Mouse (Mus musculus): ENCODE data around the gene Rragc.

Gene Rragc

GRCm38 (mm10) chr4:123916748-123917547 lies at the start of gene Rragc:
Gene Rragc, plus strand, starts transcription at chr4:123917446.
- peaks cover 7% of the 10 kb centered on the region for H3K36me3 ChIP-seq (ENCODE audit: control insufficient read depth, insufficient read depth, low read length, poor library complexity, severe bottlenecking)
- peak; percentile 99 for DNase-seq (ENCODE audit: low read depth, low spot score)
- no peaks in the 10 kb centered on the region for H3K27me3 ChIP-seq (ENCODE audit: control insufficient read depth, insufficient read depth, low read length, poor library complexity, severe bottlenecking)

- no peaks in the 10 kb centered on the region for H3K27me3 ChIP-seq (ENCODE audit: control insufficient read depth, insufficient read depth, low read length, poor library complexity, severe bottlenecking)
- no peaks in the 10 kb centered on the region for H3K36me3 ChIP-seq (ENCODE audit: control insufficient read depth, insufficient read depth, low read length, poor library complexity, severe bottlenecking)
- DNase-seq (ENCODE audit: low read depth, low spot score), result no peak
These were observed 23.5 kb upstream of the Rragc start for GRCm38 (mm10) chr4:123893726-123894125.

GRCm38 (mm10) chr4:123894295-123894694 lies 23.0 kb upstream of the Rragc start:
- no peak for DNase-seq (ENCODE audit: low read depth, low spot score)
- no peaks in the 10 kb centered on the region for H3K36me3 ChIP-seq (ENCODE audit: control insufficient read depth, insufficient read depth, low read length, poor library complexity, severe bottlenecking)
- no peaks in the 10 kb centered on the region for H3K27me3 ChIP-seq (ENCODE audit: control insufficient read depth, insufficient read depth, low read length, poor library complexity, severe bottlenecking)

GRCm38 (mm10) chr4:123898696-123899095 lies 18.6 kb upstream of the Rragc start:
- Histone ChIP-seq H3K36me3 (ENCODE audit: control insufficient read depth, insufficient read depth, low read length, poor library complexity, severe bottlenecking) (no peaks in the 10 kb centered on the region), H3K27me3 (ENCODE audit: control insufficient read depth, insufficient read depth, low read length, poor library complexity, severe bottlenecking) (no peaks in the 10 kb centered on the region)
- DNase-seq (ENCODE audit: low read depth, low spot score), result peak; percentile 76

GRCm38 (mm10) chr4:123903432-123903831 lies 13.8 kb upstream of the Rragc start:
- no peaks in the 10 kb centered on the region for H3K27me3 ChIP-seq (ENCODE audit: control insufficient read depth, insufficient read depth, low read length, poor library complexity, severe bottlenecking)
- DNase-seq (ENCODE audit: low read depth, low spot score), result no peak
- no peaks in the 10 kb centered on the region for H3K36me3 ChIP-seq (ENCODE audit: control insufficient read depth, insufficient read depth, low read length, poor library complexity, severe bottlenecking)

- no peaks in the 10 kb centered on the region for H3K27me3 ChIP-seq (ENCODE audit: control insufficient read depth, insufficient read depth, low read length, poor library complexity, severe bottlenecking)
- 0 out of 2 replicates have a peak, but pooled peaks cover 1% of the 10 kb centered on the region for H3K36me3 ChIP-seq (ENCODE audit: control insufficient read depth, insufficient read depth, low read length, poor library complexity, severe bottlenecking)
- peak; percentile 99 for DNase-seq (ENCODE audit: low read depth, low spot score)
These were observed 12.7 kb upstream of the Rragc start, which contains the start of gene Mycbp for GRCm38 (mm10) chr4:123904333-123905125. Gene Mycbp, plus strand, starts transcription at chr4:123904832.

- Histone ChIP-seq H3K36me3 (ENCODE audit: control insufficient read depth, insufficient read depth, low read length, poor library complexity, severe bottlenecking) (0 out of 2 replicates have a peak, but pooled peaks cover 1% of the 10 kb centered on the region), H3K27me3 (ENCODE audit: control insufficient read depth, insufficient read depth, low read length, poor library complexity, severe bottlenecking) (no peaks in the 10 kb centered on the region)
- DNase-seq (ENCODE audit: low read depth, low spot score), result no peak
These were observed 12.0 kb upstream of the Rragc start for GRCm38 (mm10) chr4:123905126-123905668.

- Histone ChIP-seq H3K27me3 (ENCODE audit: control insufficient read depth, insufficient read depth, low read length, poor library complexity, severe bottlenecking) (no peaks in the 10 kb centered on the region), H3K36me3 (ENCODE audit: control insufficient read depth, insufficient read depth, low read length, poor library complexity, severe bottlenecking) (peaks cover 3% of the 10 kb centered on the region; the same call in 1 of the 2 replicates)
- no peak for DNase-seq (ENCODE audit: low read depth, low spot score)
These were observed 5.7 kb upstream of the Rragc start for GRCm38 (mm10) chr4:123911503-123911902.

GRCm38 (mm10) chr4:123912431-123912830 lies 4.8 kb upstream of the Rragc start:
- DNase-seq (ENCODE audit: low read depth, low spot score), result no peak
- Histone ChIP-seq H3K27me3 (ENCODE audit: control insufficient read depth, insufficient read depth, low read length, poor library complexity, severe bottlenecking) (no peaks in the 10 kb centered on the region), H3K36me3 (ENCODE audit: control insufficient read depth, insufficient read depth, low read length, poor library complexity, severe bottlenecking) (peaks cover 3% of the 10 kb centered on the region; the same call in 1 of the 2 replicates)

GRCm38 (mm10) chr4:123917548-123918140 lies 398 bp downstream of the Rragc start, which contains the start of gene 4930535I16Rik:
Gene 4930535I16Rik, minus strand, starts transcription at chr4:123918022.
- Histone ChIP-seq H3K27me3 (ENCODE audit: control insufficient read depth, insufficient read depth, low read length, poor library complexity, severe bottlenecking) (no peaks in the 10 kb centered on the region), H3K36me3 (ENCODE audit: control insufficient read depth, insufficient read depth, low read length, poor library complexity, severe bottlenecking) (peaks cover 9% of the 10 kb centered on the region)
- peak; percentile 62 for DNase-seq (ENCODE audit: low read depth, low spot score)

GRCm38 (mm10) chr4:123918851-123919250 lies 1.6 kb downstream of the Rragc start:
- H3K36me3 ChIP-seq (ENCODE audit: control insufficient read depth, insufficient read depth, low read length, poor library complexity, severe bottlenecking), result peaks cover 10% of the 10 kb centered on the region
- no peak for DNase-seq (ENCODE audit: low read depth, low spot score)
- H3K27me3 ChIP-seq (ENCODE audit: control insufficient read depth, insufficient read depth, low read length, poor library complexity, severe bottlenecking), result no peaks in the 10 kb centered on the region

GRCm38 (mm10) chr4:123921055-123921565 lies 3.9 kb downstream of the Rragc start:
- DNase-seq (ENCODE audit: low read depth, low spot score), result no peak
- Histone ChIP-seq H3K27me3 (ENCODE audit: control insufficient read depth, insufficient read depth, low read length, poor library complexity, severe bottlenecking) (no peaks in the 10 kb centered on the region), H3K36me3 (ENCODE audit: control insufficient read depth, insufficient read depth, low read length, poor library complexity, severe bottlenecking) (peaks cover 15% of the 10 kb centered on the region)

- H3K36me3 ChIP-seq (ENCODE audit: control insufficient read depth, insufficient read depth, low read length, poor library complexity, severe bottlenecking), result peaks cover 10% of the 10 kb centered on the region
- DNase-seq (ENCODE audit: low read depth, low spot score), result peak; percentile 72
These were observed 10.7 kb downstream of the Rragc start for GRCm38 (mm10) chr4:123927961-123928360.

GRCm38 (mm10) chr4:123929994-123930393 lies 12.7 kb downstream of the Rragc start:
- Histone ChIP-seq H3K36me3 (ENCODE audit: control insufficient read depth, insufficient read depth, low read length, poor library complexity, severe bottlenecking) (peaks cover 12% of the 10 kb centered on the region), H3K27me3 (ENCODE audit: control insufficient read depth, insufficient read depth, low read length, poor library complexity, severe bottlenecking) (no peaks in the 10 kb centered on the region)
- DNase-seq (ENCODE audit: low read depth, low spot score), result no peak

More at GRCm38 (mm10) chr4:123927961-123928360, 10.7 kb downstream of the Rragc start:
- no peaks in the 10 kb centered on the region for H3K27me3 ChIP-seq (ENCODE audit: control insufficient read depth, insufficient read depth, low read length, poor library complexity, severe bottlenecking)

All from splenic B cell, adult 2 months (primary cell).